Comparison of ENCODE assay signal across 10 mouse cellular contexts in genomic region chr11:68383519-68383918, GRCm38 (mm10). TPM values are rescaled to one million over a fixed set of nuclear protein-coding genes. Genes with fewer than 3 reads are reported as not detected.
DNase-seq lines count a peak whose midpoint lies in the region; ATAC-seq and TF ChIP-seq lines count a peak whose summit lies in the region.
"Had no signal": no experiment of that assay in that cellular context is flagged by ENCODE, and none has a peak within 500 bp of the region (broad histone marks: within the 10 kb centered on the region; RNA-seq: fewer than 3 reads in every experiment).

No protein-coding gene starts in this region.

- H3K9ac ChIP-seq in midbrain, embryonic 13.5 days (replicated peaks): peak overlapping the region; percentile 80
- H3K9ac ChIP-seq: liver, embryonic 12.5 days had no signal

- TF ChIP-seq POLR2A in cerebellum, adult 2 months (IDR thresholded peaks at IDR 0.05; ENCODE audit: borderline replicate concordance, insufficient read depth, low read length): no peak

- no peak for DNase-seq in cerebellum, adult 2 months
- no peak for DNase-seq in cerebellum, postnatal 36 days
- peak; percentile 23 for DNase-seq in retina, postnatal 1 day
- DNase-seq in retina, embryonic 14.5 days (ENCODE audit: low spot score): no peak
- no peak for DNase-seq in layer of hippocampus, postnatal 25 days (ENCODE audit: extremely low spot score in 1 of 2, low spot score in 1 of 2)
- no peak for DNase-seq in left cerebral cortex, postnatal 36 days (ENCODE audit: low spot score in 2 of 2)
- no peak for DNase-seq in spleen, adult 18-20 months
- DNase-seq: right cerebral cortex, postnatal 14 days had no signal

- intact Hi-C loops in left cerebral cortex, postnatal 36 days (cut with DNase I): no loop called here

- H3K36me3 ChIP-seq in midbrain, embryonic 13.5 days: no peaks in the 10 kb centered on the region
- H3K36me3 ChIP-seq: liver, embryonic 12.5 days had no signal

- 0 out of 2 replicates have a peak, but pooled peaks cover 3% of the 10 kb centered on the region for H3K4me1 ChIP-seq in cerebellum, adult 2 months (ENCODE audit: control insufficient read depth, insufficient read depth, low read length)
- peaks cover 64% of the 10 kb centered on the region for H3K4me1 ChIP-seq in midbrain, embryonic 13.5 days (replicated peaks)

- H3K27me3 ChIP-seq in cerebellum, adult 2 months (ENCODE audit: control insufficient read depth, insufficient read depth, low read length): peaks cover 1% of the 10 kb centered on the region
- H3K27me3 ChIP-seq in midbrain, embryonic 13.5 days: peaks cover 83% of the 10 kb centered on the region

- H3K4me2 ChIP-seq in midbrain, embryonic 13.5 days (replicated peaks): peak overlapping the region; percentile 94
- H3K4me2 ChIP-seq: liver, embryonic 12.5 days had no signal

- no peak for ATAC-seq in midbrain, embryonic 13.5 days
- ATAC-seq: liver, embryonic 12.5 days had no signal

- no peak overlapping the region for H3K27ac ChIP-seq in cerebellum, adult 2 months (ENCODE audit: insufficient read depth, low read length)
- H3K27ac ChIP-seq in midbrain, embryonic 13.5 days: no peak overlapping the region
- H3K27ac ChIP-seq: liver, embryonic 12.5 days had no signal

- H3K4me3 ChIP-seq in cerebellum, adult 2 months (replicated peaks; ENCODE audit: insufficient read depth, low read depth, low read length): peak overlapping the region; percentile 1
- H3K4me3 ChIP-seq in midbrain, embryonic 13.5 days (replicated peaks): peak overlapping the region; percentile 52
- H3K4me3 ChIP-seq: liver, embryonic 12.5 days had no signal

- no peak for TF ChIP-seq CTCF in cerebellum, adult 2 months (IDR thresholded peaks at IDR 0.05; ENCODE audit: borderline replicate concordance, insufficient read depth, low read depth, low read length)

- WGBS in cerebellum, adult 2 months: 71% methylated on average over 10 of the region's 10 CpGs
- 4% methylated on average over 10 of the region's 10 CpGs for WGBS in midbrain, embryonic 13.5 days

- no peaks in the 10 kb centered on the region for H3K9me3 ChIP-seq in midbrain, embryonic 13.5 days
- H3K9me3 ChIP-seq: liver, embryonic 12.5 days had no signal

RNA-seq across cellular contexts. Expression of gene Ntn1, which starts 17.1 kb away (rescaled TPM):
- 22.0 and 26.2 TPM in 2 replicates for polyA plus RNA-seq in cerebellum, adult 2 months (2012; rRNA removed)
- 17.3 and 31.0 TPM in 2 replicates for polyA plus RNA-seq in midbrain, embryonic 13.5 days (2015; fragmentation: Nextera tagmentation; extraction: Ambion mirVana)
- total RNA-seq in layer of hippocampus, postnatal 25 days (2021): 1 to 10 TPM; 7.4 to 7.5 TPM
- 1 to 10 TPM; 5.5 to 7.5 TPM for total RNA-seq in left cerebral cortex, postnatal 36 days (2021)

RNA-seq across cellular contexts. Expression of gene Pik3r5, which starts 48.4 kb away (rescaled TPM):
- 0.93 TPM in 2 replicates for polyA plus RNA-seq in cerebellum, adult 2 months (2012; rRNA removed)
- polyA plus RNA-seq in midbrain, embryonic 13.5 days (2015; fragmentation: Nextera tagmentation; extraction: Ambion mirVana): 0.24 and 0.50 TPM in 2 replicates
- 1 to 10 TPM; 1.7 to 2.1 TPM for total RNA-seq in layer of hippocampus, postnatal 25 days (2021)
- total RNA-seq in left cerebral cortex, postnatal 36 days (2021): 1 to 10 TPM; 3.0 to 3.3 TPM
